Mouse (Mus musculus) layer of hippocampus, adult 11-12 months (tissue): ENCODE results near the gene Cstf1.

ENCODE experiments used
- DNase-seq: peaks from one replicate; pipeline ENCODE4 v3.0.0; 2022; ENCODE audit warnings: low spot score

Gene Cstf1

GRCm38 (mm10) chr2:172370411-172371223, at the start of gene Cstf1, which contains the start of gene Aurka:
TSS of gene Cstf1 (plus strand) at chr2:172370681.
TSS of gene Aurka (minus strand) at chr2:172370535.
- DNase-seq, result peak; percentile 95

- DNase-seq, result no peak
Observed at GRCm38 (mm10) chr2:172320878-172321277, 49.6 kb upstream of the Cstf1 start.

DNA sequence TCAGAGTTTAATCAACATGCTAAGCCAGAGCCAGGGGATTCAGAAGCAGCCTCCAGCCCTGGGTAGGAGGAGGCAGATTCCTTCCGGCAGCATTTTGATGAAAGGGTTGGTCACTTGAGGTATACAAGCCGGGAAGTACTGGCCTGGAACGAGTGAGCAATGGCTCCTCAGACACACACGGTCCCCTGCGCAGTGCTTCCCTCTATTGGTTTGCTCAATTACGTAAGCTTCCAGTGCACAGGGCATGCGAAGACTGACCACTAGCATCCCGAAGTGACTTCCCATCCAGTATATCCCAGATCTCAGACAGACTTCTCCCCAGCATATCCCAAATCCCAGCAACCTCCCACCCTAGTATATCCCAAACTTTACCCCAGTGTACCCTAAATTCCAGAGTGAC, 42.2 kb upstream of the Cstf1 start:
- no peak for DNase-seq

GRCm38 (mm10) chr2:172329179-172329578, 41.3 kb upstream of the Cstf1 start:
- DNase-seq, result peak; percentile 80

DNA sequence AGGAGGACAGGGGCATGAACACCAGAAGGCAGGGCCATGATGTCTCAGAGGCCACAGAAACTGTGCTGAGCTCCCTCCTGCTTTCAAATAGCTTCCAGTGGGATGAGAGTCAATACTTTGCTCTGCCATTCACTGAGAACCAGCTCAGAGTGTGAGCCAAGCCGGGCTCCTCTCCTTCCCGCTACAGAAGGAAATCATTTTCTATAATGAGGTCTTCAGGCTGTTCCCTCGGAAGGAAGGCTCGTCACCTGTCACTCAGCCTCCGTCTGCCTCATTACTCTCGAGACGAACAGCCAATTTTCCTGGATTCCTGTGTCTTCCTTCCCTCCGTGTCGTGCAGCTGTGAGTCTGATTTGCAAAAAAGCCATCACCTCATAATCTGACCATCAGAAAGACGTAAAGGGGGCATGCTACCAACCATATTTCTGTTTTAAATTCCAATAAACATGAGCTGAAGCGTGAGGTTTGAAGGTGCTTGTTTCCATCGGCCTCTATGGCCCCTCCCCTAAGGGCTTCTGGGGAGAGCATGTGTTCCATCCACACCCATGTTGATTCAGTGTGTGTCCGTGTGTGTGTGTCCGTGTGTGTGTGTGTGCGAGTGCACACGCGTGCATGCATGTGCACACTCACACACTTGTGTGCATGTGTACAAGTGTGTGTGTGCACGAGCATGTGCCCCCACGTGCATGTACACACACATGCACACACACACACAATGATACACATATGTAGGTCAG, 32.1 kb upstream of the Cstf1 start:
- DNase-seq, result no peak

DNA sequence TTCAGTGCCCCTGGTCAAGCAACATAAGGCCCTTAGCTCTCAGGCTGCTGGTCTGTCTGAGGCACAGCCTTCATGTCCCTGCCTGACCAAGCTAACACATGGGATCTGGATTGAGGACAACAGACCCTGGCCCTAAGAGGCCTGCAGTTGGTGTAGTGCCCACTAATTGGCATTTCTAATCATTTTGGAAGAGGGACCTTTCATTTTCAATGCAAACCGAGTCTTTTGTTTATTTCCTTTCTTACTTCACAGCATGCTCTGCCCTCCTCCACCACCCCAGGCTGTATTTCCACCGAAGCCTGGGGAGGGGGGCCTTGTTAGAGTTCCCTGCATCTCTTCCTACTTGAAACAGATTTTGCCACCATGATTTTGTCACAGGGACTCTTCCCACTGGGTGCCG, 29.5 kb upstream of the Cstf1 start:
- DNase-seq, result no peak

DNA sequence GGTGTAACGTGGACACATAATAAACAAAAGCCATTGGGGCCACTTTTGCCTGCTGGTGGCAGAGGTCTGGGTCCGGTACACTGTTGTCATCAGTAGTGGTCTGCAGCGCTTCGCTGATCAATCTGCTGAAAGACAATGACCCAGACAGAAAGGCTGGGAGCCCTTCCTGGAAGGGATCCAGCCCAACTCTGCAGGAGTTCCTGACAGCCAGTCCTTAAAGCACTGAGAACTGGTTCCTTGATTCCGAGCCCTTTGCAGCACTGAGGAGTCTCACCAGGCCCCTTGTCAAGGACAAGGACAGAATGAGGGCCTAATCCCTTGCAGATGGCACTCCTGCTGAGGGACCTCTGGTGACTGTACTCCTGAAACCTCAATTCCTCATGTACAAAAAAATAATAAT, 28.9 kb upstream of the Cstf1 start:
- no peak for DNase-seq

GRCm38 (mm10) chr2:172343751-172344150, 26.7 kb upstream of the Cstf1 start:
- DNase-seq, result no peak

DNA sequence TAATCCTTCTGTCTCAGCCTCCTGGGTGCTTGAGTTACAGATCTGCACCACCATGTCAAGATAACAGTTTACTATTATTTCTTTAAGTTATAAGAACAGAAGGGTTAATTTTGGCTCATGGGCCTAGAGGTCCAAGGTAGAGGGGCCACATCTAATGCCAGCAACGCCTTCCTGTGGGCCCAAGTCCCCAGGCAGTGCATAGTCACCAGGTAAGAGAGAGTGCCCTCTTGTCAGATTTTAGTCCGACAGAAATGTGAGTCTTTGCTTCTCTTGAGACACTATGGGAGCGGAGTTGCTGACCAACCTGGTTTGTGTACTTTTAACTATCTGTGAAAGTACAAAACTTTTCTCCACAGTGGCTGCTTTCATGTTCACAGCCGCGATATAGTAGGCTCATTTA, 25.8 kb upstream of the Cstf1 start:
- DNase-seq, result no peak

GRCm38 (mm10) chr2:172345258-172345738, 25.2 kb upstream of the Cstf1 start, which contains the start of gene Fam210b:
TSS of gene Fam210b (plus strand) at chr2:172345565.
- peak; percentile 96 for DNase-seq

- DNase-seq, result no peak
Observed at GRCm38 (mm10) chr2:172346034-172346929, 24.2 kb upstream of the Cstf1 start.

DNA sequence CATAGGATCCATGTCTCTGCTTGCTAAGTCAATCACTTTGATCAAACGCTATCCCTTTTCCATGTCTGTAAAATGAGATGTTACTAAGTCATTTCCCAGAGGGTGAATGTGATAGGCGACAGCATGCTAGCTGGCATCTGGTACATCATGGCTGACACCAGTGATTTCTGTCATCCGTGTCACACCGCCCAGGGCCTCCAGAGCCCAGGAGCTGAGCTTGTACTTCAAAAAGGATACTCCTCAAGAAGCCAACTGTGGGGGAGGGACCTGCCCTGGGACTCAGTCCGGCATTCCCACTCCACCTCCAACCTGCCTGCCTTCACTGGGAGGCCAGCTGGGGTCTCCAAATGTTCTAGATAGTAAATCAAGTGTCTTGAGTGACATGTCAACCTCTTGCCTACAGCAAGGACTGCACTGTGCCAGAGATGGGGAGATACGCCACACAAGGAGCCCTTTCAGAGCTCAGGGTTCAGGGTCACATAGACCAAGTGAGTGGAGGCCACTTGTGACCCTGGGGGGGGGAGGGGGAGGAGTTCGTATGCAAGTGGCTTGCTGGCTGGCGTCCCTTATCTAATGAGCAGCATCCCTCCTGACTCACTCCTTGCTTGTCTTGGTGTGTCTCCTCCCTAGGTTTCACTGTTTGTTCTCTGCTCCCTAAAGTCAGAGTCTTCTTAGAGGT, 23.4 kb upstream of the Cstf1 start:
- DNase-seq, result no peak

DNA sequence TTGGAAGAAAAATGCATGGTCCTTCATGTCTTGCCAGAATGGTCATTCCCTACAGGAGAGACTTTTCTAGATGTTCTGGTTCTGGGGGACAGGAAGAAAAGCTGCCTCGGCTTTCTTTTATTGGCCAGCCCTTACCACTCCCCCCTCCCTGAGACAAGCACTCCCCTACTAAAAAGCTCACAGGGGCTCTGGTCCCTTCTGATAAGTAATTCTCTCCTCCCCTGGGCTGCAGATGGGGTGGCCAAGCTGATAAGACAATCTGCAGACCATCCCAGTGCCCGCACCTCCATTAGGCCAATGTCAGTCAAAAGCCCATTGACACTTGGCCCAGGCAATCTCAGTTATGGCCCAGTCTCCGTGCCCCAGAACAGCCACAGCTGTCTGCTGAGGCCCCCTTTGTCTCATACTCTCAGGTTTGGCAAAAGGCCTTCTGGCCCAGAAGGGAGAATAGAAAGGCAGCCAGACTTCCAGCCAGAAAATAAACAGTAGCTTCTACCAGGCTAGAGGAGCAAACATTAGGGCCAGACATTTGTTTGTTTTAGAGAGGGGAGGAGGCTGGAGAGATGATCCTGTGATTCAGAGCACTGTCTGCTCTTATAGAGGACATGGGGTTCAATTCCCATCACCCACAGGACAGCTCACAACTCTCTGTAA, 22.1 kb upstream of the Cstf1 start:
- DNase-seq, result peak; percentile 40

DNA sequence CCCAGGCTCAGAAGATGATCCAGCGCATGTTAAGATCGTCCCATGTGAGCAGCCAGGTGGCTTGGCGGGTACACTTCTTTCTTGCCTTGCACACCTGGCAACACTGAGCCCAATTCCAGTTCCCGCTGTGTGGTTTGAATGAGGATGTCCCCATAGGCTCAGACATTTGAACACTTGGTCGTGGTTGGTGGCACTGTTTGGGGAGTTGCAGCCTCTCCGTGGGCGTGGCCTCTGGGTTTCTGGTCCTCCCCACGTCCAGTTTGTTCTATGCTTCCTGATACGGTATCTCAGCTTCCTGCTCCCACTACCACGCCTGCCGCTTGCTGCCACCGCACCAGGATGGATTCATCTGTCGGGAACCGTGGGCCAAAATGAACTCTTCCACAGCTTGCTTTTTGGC, 20.7 kb upstream of the Cstf1 start:
- DNase-seq, result no peak

- DNase-seq, result no peak
Observed at GRCm38 (mm10) chr2:172350773-172351172, 19.7 kb upstream of the Cstf1 start.

DNA sequence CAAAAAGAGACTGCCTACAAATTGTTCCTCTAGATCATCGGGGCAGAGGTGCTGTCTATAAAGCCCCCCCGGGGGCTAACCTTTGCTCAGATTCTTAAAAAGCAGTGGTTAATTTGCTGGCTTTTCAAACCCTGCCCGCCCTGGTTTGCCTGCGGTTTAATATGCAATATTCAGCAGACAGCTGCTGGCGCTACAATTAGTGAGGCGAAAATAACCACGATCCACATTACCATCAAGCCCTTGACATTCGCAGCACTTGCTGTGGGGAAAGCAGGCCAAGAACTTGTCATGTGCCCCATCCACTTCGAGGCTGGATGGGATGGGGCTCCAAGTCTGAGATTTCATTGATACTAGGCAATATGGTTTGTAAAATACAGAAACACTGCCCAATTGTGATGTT, 17.3 kb upstream of the Cstf1 start:
- no peak for DNase-seq

GRCm38 (mm10) chr2:172354761-172355160, 15.7 kb upstream of the Cstf1 start:
- no peak for DNase-seq

- no peak for DNase-seq
Observed at GRCm38 (mm10) chr2:172355833-172356232, 14.6 kb upstream of the Cstf1 start.

- DNase-seq, result no peak
Observed at GRCm38 (mm10) chr2:172363176-172363575, 7.3 kb upstream of the Cstf1 start.

DNA sequence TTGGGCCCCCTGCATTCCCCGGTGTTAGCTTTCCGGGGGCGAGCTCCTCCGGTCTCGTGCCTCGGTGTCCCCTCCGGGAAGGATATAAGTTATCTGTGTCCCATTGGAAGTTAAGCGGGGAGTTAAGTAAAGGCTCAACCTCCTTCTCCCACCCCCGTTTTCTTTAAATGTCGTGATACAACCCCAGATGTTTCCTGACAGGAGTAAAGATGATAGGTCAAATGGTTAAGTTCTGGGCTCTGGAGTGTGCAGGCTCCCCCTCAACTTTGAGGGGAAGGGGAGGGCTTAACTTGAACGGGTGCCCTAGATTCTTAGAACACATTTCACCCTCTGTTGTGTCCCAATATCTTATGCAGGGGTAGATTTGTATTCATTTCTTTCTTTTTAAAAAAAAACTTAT, 777 bp downstream of the Cstf1 start:
- no peak for DNase-seq

DNA sequence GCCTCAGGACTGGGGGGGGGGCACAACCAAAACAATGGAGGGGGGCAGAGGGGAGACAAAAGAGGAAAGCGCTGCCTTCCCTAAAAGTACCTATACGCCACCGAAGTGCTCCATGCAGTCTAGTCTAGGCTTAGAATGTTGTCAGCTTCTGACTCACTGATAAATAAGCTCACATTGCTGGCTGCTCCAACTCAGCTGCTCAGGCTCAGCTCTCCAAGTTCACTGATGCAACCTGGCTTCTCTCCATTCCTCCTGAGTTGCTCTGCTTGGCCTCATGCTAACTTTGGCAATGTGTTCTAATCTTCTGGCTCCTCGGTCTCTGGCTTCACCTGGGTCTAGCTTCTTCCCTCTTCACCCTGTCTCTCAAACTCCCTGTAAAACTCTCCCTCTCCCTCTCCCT, 6.1 kb downstream of the Cstf1 start:
- DNase-seq, result no peak
